Mouse (Mus musculus) midbrain, postnatal 0 days (tissue): Measurements from ENCODE around the gene Ndufs8. TPM values are rescaled to one million over a fixed set of nuclear protein-coding genes. Genes with fewer than 3 reads are reported as not detected.

Experiments
- ATAC-seq: fragments of 200-750 bp; cut with Nextera tagmentation; 2 replicates; pipeline ENCODE4 v1.8.0; 2017; ENCODE audit warnings: moderate number of reproducible peaks, mild to moderate bottlenecking, moderate TSS enrichment, moderate library complexity; ENCODE audit not compliant: low FRiP score
- DNase-seq: peaks from one replicate; pipeline ENCODE4 v3.0.0-alpha.2; 2015; ENCODE audit warnings: low spot score
- H3K27ac ChIP-seq: fragments of 300-500 bp; sonication (generic); 2 replicates; pipeline ENCODE4 v1.5.1; 2014; ENCODE audit warnings: low read depth, mild to moderate bottlenecking, low read length, mixed read lengths
- H3K27me3 ChIP-seq: fragments of 300-500 bp; sonication (generic); 2 replicates; pipeline ENCODE4 v1.6.1; 2014; ENCODE audit warnings: low read length, control low read depth, mixed read lengths; ENCODE audit not compliant: insufficient read depth
- H3K36me3 ChIP-seq: fragments of 300-500 bp; sonication (generic); 2 replicates; pipeline ENCODE4 v1.6.1; 2014; ENCODE audit warnings: low read length, control low read depth, mixed read lengths; ENCODE audit not compliant: insufficient read depth
- H3K4me1 ChIP-seq: fragments of 300-500 bp; sonication (generic); 2 replicates; pipeline ENCODE4 v1.6.1; 2014; ENCODE audit warnings: mild to moderate bottlenecking, control low read depth, antibody characterized with exemption, low read length, mixed read lengths; ENCODE audit not compliant: insufficient read depth
- H3K4me2 ChIP-seq: fragments of 300-500 bp; sonication (generic); 2 replicates; pipeline ENCODE4 v1.6.1; 2014; ENCODE audit warnings: low read depth, mild to moderate bottlenecking, low read length, mixed read lengths; ENCODE audit not compliant: poor library complexity, severe bottlenecking
- H3K4me3 ChIP-seq: fragments of 300-500 bp; sonication (generic); 2 replicates; pipeline ENCODE4 v1.5.1; 2014; ENCODE audit warnings: low read depth, mild to moderate bottlenecking, low read length, moderate library complexity
- H3K9ac ChIP-seq: fragments of 300-500 bp; sonication (generic); replicated peaks from 2 replicates; pipeline ENCODE4 v1.6.1; 2014; ENCODE audit warnings: mild to moderate bottlenecking, low read length, moderate library complexity, mixed read lengths; ENCODE audit not compliant: poor library complexity, severe bottlenecking
- H3K9me3 ChIP-seq: fragments of 300-500 bp; sonication (generic); 2 replicates; pipeline ENCODE4 v1.6.1; 2016; ENCODE audit warnings: low read length, control low read depth
- CTCF ChIP-seq: IDR thresholded peaks from 2 replicates; pipeline ENCODE4 v1.5.1; 2016; ENCODE audit warnings: antibody characterized with exemption, mild to moderate bottlenecking
- WGBS: fragments of 180-500 bp; shearing (Covaris S2); extraction: QIAGEN DNeasy Blood & Tissue Kit; methylation state at CpG from one replicate; pipeline ENCODE4 v1.1.7; 2014; 5-methylcytosine and 5-hydroxymethylcytosine counted together
- polyA plus RNA-seq: library from polyadenylated mRNA; unstranded; fragments of >200 nt; fragmentation: Nextera tagmentation; extraction: Ambion mirVana; gene quantifications from 2 replicates; pipeline ENCODE4 v1.2.1, GENCODE M21; 2015
- total RNA-seq: library from RNA; depleted of rRNA; stranded (reverse); fragments of >200 nt; gene quantifications from 2 replicates; pipeline ENCODE4 v1.2.3, GENCODE M21; 2014

Gene Ndufs8
- total and polyA plus RNA-seq, 2 experiments from 2014 or later = 197 to 292 TPM

GRCm38 (mm10) chr19:3898952-3899351 is 13.6 kb downstream of the Ndufs8 start:
- 86% methylated on average over 7 of the region's 7 CpGs for WGBS
- ATAC-seq = no peak
- no peak overlapping the region for H3K27ac ChIP-seq
- DNase-seq = no peak
- no peaks in the 10 kb centered on the region for H3K9me3 ChIP-seq
- no peak overlapping the region for H3K4me2 ChIP-seq
- TF ChIP-seq CTCF = no peak
- H3K27me3 ChIP-seq = no peaks in the 10 kb centered on the region
- H3K9ac ChIP-seq = no peak overlapping the region
- peaks cover 40% of the 10 kb centered on the region for H3K36me3 ChIP-seq
- H3K4me3 ChIP-seq = no peak overlapping the region
- H3K4me1 ChIP-seq = no peaks in the 10 kb centered on the region

- H3K27me3 ChIP-seq = no peaks in the 10 kb centered on the region
- TF ChIP-seq CTCF = no peak
- H3K9me3 ChIP-seq = no peaks in the 10 kb centered on the region
- no peak overlapping the region for H3K9ac ChIP-seq
- peaks cover 47% of the 10 kb centered on the region for H3K36me3 ChIP-seq
- DNase-seq (no peak), ATAC-seq (no peak)
- H3K4me3 ChIP-seq = no peak overlapping the region
- H3K27ac ChIP-seq = no peak overlapping the region
- H3K4me1 ChIP-seq = no peaks in the 10 kb centered on the region
- no peak overlapping the region for H3K4me2 ChIP-seq
- WGBS = 91% methylated on average over 5 of the region's 5 CpGs
Measured at GRCm38 (mm10) chr19:3897557-3897956, 15.0 kb downstream of the Ndufs8 start.

DNA sequence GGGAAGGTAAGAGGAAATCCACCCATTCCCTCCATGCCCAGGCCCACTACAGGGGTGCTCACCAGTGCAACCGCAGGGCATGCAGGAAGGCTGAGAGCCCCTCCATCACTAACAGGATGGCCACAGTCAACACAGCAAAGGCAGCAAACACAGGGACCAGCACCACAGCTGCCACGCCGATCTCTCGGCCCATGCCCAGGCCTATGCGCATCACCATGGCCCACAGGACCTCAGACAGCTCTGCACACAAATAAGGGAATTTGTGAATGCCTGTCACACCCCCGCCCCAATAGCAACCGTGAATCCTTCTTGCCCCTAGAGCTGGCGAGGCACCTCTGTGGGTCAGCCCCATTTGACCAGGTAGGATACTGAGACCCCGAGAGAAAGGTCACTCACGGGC is 16.4 kb downstream of the Ndufs8 start:
- ATAC-seq = no peak
- DNase-seq = no peak
- H3K4me3 ChIP-seq = no peak overlapping the region
- peaks cover 54% of the 10 kb centered on the region for H3K36me3 ChIP-seq
- no peaks in the 10 kb centered on the region for H3K9me3 ChIP-seq
- H3K27me3 ChIP-seq = no peaks in the 10 kb centered on the region
- no peaks in the 10 kb centered on the region for H3K4me1 ChIP-seq
- 90% methylated on average over 10 of the region's 10 CpGs for WGBS
- no peak for TF ChIP-seq CTCF
- H3K27ac ChIP-seq = no peak overlapping the region
- H3K9ac ChIP-seq = no peak overlapping the region
- H3K4me2 ChIP-seq = no peak overlapping the region

DNA sequence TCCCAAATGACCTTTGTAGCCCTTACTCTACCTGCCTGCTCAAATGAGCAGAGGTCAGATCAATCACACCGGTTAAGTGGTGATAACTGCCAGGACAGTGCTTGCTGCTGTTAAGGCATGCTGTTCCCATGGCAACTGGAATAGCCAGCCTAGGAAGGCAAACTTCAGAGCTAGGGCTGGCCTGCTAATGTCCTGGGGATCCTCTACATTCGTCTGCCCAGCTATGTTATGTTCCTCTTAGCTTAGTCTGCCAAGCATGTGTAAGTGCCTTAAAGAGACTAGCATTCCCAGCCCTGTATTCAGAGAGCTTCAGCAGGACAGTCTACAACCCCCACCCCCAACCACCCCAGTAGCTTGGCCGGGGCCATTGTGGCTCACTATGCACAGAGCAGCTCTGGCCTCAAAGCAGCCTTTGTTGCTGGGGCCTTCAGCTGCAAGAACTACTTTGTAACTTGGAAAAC is 17.4 kb downstream of the Ndufs8 start:
- Histone ChIP-seq H3K4me1 (no peaks in the 10 kb centered on the region), H3K4me3 (no peak overlapping the region), H3K4me2 (no peak overlapping the region), H3K9ac (no peak overlapping the region), H3K36me3 (peaks cover 58% of the 10 kb centered on the region), H3K9me3 (no peaks in the 10 kb centered on the region), H3K27me3 (no peaks in the 10 kb centered on the region), H3K27ac (peak overlapping the region; percentile 58)
- ATAC-seq (peak; percentile 77), DNase-seq (peak; percentile 71)
- TF ChIP-seq CTCF = no peak
- WGBS = 15% methylated on average over 3 of the region's 3 CpGs

DNA sequence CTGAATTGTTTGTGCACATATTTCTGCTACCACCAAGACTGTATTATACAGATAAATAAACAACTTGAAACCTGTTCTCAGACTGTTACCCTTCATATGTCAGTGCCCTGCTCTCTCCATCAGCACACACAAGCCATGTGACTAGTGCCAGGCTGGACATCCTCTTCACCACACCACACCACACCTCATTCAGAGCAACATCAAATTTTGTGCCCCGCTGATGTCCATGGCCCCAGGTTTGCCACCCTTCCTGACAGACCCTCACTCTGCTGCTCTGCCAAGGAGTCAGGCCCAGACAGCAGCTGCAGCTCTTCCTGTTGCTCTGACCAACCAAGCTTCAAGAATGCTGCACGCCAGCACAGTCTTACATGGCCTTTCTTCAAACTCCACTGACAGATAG is 18.3 kb downstream of the Ndufs8 start:
- Histone ChIP-seq H3K4me3 (no peak overlapping the region), H3K36me3 (peaks cover 64% of the 10 kb centered on the region), H3K9ac (no peak overlapping the region), H3K27ac (no peak overlapping the region), H3K4me1 (no peaks in the 10 kb centered on the region), H3K4me2 (no peak overlapping the region), H3K9me3 (no peaks in the 10 kb centered on the region), H3K27me3 (no peaks in the 10 kb centered on the region)
- TF ChIP-seq CTCF = no peak
- ATAC-seq = no peak
- WGBS = 88% methylated on average over 2 of the region's 2 CpGs
- DNase-seq = no peak

DNA sequence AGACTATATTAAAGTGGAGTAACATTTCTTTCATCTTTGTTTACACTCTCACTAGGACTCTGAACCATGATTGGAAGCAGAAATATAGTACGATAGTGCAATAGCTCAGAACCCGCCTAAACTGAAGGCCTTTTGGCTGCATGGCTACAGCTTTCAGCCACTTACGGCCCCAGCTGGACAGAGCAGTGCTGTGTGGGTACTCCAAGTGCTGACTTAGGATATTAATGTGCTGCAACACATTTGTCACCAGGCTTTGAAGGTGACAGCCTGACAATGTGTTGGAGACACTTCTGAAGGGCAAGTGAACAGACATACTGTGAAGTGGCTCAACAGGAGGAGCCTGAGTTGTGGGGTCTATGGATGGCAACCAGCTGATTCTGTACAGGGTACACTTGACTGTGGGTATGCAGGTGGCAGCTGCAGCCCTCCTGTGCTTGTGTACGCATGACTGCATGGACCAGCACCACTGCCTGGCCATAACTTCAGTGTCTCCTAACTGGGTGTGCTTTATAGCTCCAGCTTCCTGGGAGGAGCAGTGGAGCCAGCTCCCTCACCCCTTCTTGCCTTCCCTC is 18.9 kb downstream of the Ndufs8 start:
- Histone ChIP-seq H3K4me2 (no peak overlapping the region), H3K4me1 (no peaks in the 10 kb centered on the region), H3K9me3 (no peaks in the 10 kb centered on the region), H3K27me3 (no peaks in the 10 kb centered on the region), H3K27ac (no peak overlapping the region), H3K4me3 (no peak overlapping the region), H3K36me3 (peaks cover 68% of the 10 kb centered on the region), H3K9ac (no peak overlapping the region)
- TF ChIP-seq CTCF = no peak
- ATAC-seq = no peak
- no peak for DNase-seq
- WGBS = 93% methylated on average over 4 of the region's 4 CpGs
